Mouse (Mus musculus) subcutaneous adipose tissue, adult 2 months (tissue): ENCODE results near the gene Sema4g. TPM values are rescaled to one million over a fixed set of nuclear protein-coding genes. Genes with fewer than 3 reads are reported as not detected.

Experiments
- polyA plus RNA-seq: library from polyadenylated mRNA; depleted of rRNA; stranded (reverse); fragments of >200 nt; gene quantifications from 2 replicates; pipeline ENCODE4 v1.2.3, GENCODE M21; 2012; ENCODE audit warnings: low replicate concordance; rRNA removed

Gene Sema4g
- polyA plus RNA-seq = 4.0 and 12.5 TPM in 2 replicates

DNA sequence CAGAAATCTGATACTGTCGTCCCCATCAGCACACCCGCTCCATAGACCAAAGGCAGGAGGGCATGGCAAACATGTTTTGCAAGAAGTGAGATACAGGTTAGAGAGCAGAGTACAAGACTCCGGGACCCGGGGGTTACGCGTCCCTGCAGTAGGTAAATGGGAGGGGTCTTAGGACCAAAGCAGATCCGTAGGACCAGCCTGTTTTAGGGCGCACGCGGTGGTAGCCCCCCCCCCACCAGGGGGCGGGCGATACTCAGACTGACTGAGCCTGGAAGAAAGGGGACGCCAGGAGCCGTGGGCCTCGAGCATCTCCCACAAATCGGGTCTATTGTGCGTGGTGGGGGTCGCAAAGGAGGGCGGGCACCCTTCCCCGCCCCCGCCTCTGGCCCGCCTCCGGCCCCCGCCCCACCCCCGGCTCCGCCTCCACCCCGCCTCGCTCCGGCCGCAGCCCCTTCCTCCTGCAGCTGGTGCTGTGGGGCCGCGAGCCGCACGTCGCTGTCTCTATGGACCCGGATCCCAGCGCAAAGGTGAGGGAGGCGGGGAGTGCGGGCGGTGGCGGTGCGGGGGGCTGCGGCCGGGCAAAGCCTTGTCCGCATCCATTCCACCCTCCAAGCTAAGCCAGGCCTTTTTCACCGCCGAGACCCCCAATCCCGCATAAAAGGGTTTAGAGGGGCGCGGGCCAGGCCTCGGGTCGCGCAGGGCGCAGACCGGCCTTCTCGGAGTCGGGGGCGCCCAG lies at the start of gene Sema4g:
Sema4g (plus strand) TSS at position 271 of the 736 bp plus-strand sequence.

DNA sequence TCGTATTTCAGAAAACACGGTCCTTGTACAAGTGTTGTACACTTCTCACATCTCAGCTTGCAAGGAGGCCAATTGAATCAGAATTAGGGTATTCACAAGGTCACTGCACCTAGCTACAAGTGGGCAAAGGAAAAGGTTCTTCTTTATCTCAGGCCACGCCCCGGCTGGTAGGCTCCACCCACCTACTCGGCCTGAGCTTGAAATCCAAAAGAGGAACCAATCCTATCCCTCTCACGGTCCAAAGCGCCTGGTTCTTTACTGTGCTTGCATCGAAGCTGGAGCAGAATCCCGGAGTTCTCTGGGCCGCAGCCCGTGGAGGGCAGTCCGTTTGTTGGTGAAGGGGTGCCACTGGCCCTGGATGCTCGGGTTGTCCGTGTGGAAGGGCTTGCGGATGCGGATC lies 16.5 kb downstream of the Sema4g start, which contains the start of gene Twnk:
Twnk (plus strand) TSS at position 220 of the 400 bp plus-strand sequence.

GRCm38 (mm10) chr19:45005957-45006712 lies 17.2 kb downstream of the Sema4g start, which contains the start of gene Mrpl43:
Gene Mrpl43, minus strand, starts transcription at chr19:45006442.

DNA sequence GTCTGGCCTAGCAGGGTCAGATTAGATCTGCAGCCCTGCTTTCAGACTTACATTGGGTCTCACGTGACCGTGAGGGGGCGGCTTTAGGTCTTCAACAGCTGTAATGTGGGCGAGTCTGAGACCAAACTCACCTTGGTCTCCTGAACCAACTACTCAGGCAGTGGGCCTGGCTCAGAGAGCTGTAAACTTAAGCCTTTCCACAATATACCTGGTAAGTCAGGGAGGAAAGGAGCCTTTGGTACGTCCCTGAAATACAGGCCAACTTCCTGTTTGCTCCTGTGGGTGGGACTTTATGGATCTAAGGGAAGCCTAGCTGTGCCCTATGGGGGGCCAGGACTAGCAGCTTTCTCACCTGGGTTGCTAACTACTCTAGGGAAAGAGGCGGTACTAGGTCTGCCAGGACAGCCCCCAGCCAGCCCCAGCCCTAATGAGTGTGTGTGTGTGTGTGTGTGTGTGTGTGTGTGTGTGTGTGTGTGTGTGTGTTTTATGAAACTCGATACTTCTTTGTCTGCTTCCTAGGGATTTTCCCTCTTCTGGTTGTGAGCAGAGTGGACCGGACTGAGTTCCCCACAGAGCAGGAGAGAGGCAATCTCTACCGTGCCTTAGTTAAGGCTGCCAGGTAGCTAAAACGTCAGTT lies 25.6 kb downstream of the Sema4g start, which contains the start of gene Lzts2:
Lzts2 (plus strand) TSS at position 80 of the 637 bp plus-strand sequence.

GRCm38 (mm10) chr19:45045651-45046050 lies 56.8 kb downstream of the Sema4g start, which contains the start of gene Pdzd7:
Gene Pdzd7, minus strand, starts transcription at chr19:45045717.

GRCm38 (mm10) chr19:45047417-45047934 lies 58.6 kb downstream of the Sema4g start, which contains the start of gene Sfxn3:
Gene Sfxn3, plus strand, starts transcription at chr19:45047503.

Other genes starting within 250 kb of the Sema4g start
- 8.4 TPM in 1 of 2 replicates, not detected in the other for gene Pax2, start 233.1 kb upstream of the Sema4g start, polyA plus RNA-seq
- gene Slf2, start 58.0 kb upstream of the Sema4g start, polyA plus RNA-seq = 15.8 and 36.2 TPM in 2 replicates
- gene Twnk, start 16.6 kb downstream of the Sema4g start, polyA plus RNA-seq = 9.0 and 19.2 TPM in 2 replicates
- 65.1 and 69.4 TPM in 2 replicates for gene Mrpl43, start 17.3 kb downstream of the Sema4g start, polyA plus RNA-seq
- gene Lzts2, start 25.3 kb downstream of the Sema4g start, polyA plus RNA-seq = 121 and 175 TPM in 2 replicates
- gene Pdzd7, start 56.6 kb downstream of the Sema4g start, polyA plus RNA-seq = 0.34 and 0.41 TPM in 2 replicates
- gene Sfxn3, start 58.4 kb downstream of the Sema4g start, polyA plus RNA-seq = 30.2 and 68.5 TPM in 2 replicates
- gene Kazald1, start 86.1 kb downstream of the Sema4g start, polyA plus RNA-seq = 4.7 and 5.1 TPM in 2 replicates
- gene Tlx1, start 161.6 kb downstream of the Sema4g start, polyA plus RNA-seq = not detected in 2 replicates
- gene Lbx1, start 246.7 kb downstream of the Sema4g start, polyA plus RNA-seq = not detected in 2 replicates